Mouse (Mus musculus): ENCODE results near the gene Gpr179.

GRCm38 (mm10) chr11:97314110-97314509, 37.8 kb downstream of the Gpr179 start:
- TF ChIP-seq EP300 (IDR thresholded peaks at IDR 0.05; ENCODE audit: low read depth) = no peak
- peak; percentile 17; the same call in 1 of the 2 replicates for TF ChIP-seq CTCF (IDR thresholded peaks at IDR 0.05; ENCODE audit: low read depth)

Measured in heart, postnatal 0 days (tissue).